ENCODE assay signal across 19 mouse cellular contexts in genomic region chr2:38359186-38359585, GRCm38 (mm10). TPM values are rescaled to one million over a fixed set of nuclear protein-coding genes. Genes with fewer than 3 reads are reported as not detected.
DNase-seq lines count a peak whose midpoint lies in the region; ATAC-seq lines count a peak whose summit lies in the region.
"Had no signal": no experiment of that assay in that cellular context is flagged by ENCODE, and none has a peak within 500 bp of the region (broad histone marks: within the 10 kb centered on the region; RNA-seq: fewer than 3 reads in every experiment).

No protein-coding gene starts in this region.

- no peak overlapping the region for H3K4me2 ChIP-seq in kidney, embryonic 14.5 days (replicated peaks; ENCODE audit: low read depth, low read length)
- H3K4me2 ChIP-seq in forebrain, embryonic 14.5 days (ENCODE audit: low read length), result peak overlapping the region; percentile 91
- H3K4me2 ChIP-seq: liver, embryonic 12.5 days; neural tube, embryonic 12.5 days had no signal

- H3K9ac ChIP-seq in kidney, embryonic 14.5 days (ENCODE audit: low read depth, low read length), result no peak overlapping the region
- H3K9ac ChIP-seq in forebrain, embryonic 14.5 days (ENCODE audit: low read length), result peak overlapping the region; percentile 99
- H3K9ac ChIP-seq: liver, embryonic 12.5 days; neural tube, embryonic 12.5 days had no signal

- peak; percentile 13 for DNase-seq in kidney, adult 18-20 months
- DNase-seq in embryo, embryonic 10.5 days (ENCODE audit: low spot score), result peak; percentile 42
- no peak for DNase-seq in forebrain, embryonic 14.5 days (ENCODE audit: low spot score)
- no peak for DNase-seq in midbrain, embryonic 10.5 days (ENCODE audit: low spot score)
- no peak for DNase-seq in layer of hippocampus, postnatal 36 days
- DNase-seq in cerebellum, adult 8-10 months, result no peak
- DNase-seq: adrenal gland, adult 8-10 months; cerebellum, postnatal 25 days; heart, postnatal 4 days; kidney, postnatal 10 days; spleen, adult 18-20 months; thymus, postnatal 4 days had no signal

- peaks cover 92% of the 10 kb centered on the region for H3K27me3 ChIP-seq in kidney, embryonic 14.5 days (ENCODE audit: control insufficient read depth, insufficient read depth, low read length)
- no peaks in the 10 kb centered on the region for H3K27me3 ChIP-seq in forebrain, embryonic 14.5 days (replicated peaks; ENCODE audit: control insufficient read depth, insufficient read depth, low read length)
- peaks cover 100% of the 10 kb centered on the region for H3K27me3 ChIP-seq in midbrain, embryonic 10.5 days (ENCODE audit: low read depth, poor library complexity, severe bottlenecking)

- H3K27ac ChIP-seq in kidney, embryonic 14.5 days (ENCODE audit: low read depth, low read length), result no peak overlapping the region
- H3K27ac ChIP-seq in forebrain, embryonic 14.5 days (ENCODE audit: low read depth, low read length), result peak overlapping the region; percentile 78
- no peak overlapping the region for H3K27ac ChIP-seq in midbrain, embryonic 10.5 days (replicated peaks)
- H3K27ac ChIP-seq: heart, embryonic 10.5 days; liver, embryonic 12.5 days; neural tube, embryonic 12.5 days; stomach, postnatal 0 days had no signal

- no peaks in the 10 kb centered on the region for H3K9me3 ChIP-seq in kidney, embryonic 14.5 days (ENCODE audit: control insufficient read depth, low read length)
- no peaks in the 10 kb centered on the region for H3K9me3 ChIP-seq in forebrain, embryonic 14.5 days (replicated peaks; ENCODE audit: control insufficient read depth, low read length)
- H3K9me3 ChIP-seq in midbrain, embryonic 10.5 days (replicated peaks), result no peaks in the 10 kb centered on the region
- H3K9me3 ChIP-seq: heart, embryonic 10.5 days; liver, embryonic 12.5 days; neural tube, embryonic 12.5 days had no signal

- no peak for ATAC-seq in kidney, embryonic 14.5 days (ENCODE audit: low FRiP score, low TSS enrichment)
- no peak for ATAC-seq in forebrain, embryonic 14.5 days
- ATAC-seq in megakaryocyte-erythroid progenitor cell, adult 5-6 weeks (replicated peaks; ENCODE audit: low FRiP score, low TSS enrichment, poor library complexity, severe bottlenecking), result no peak
- ATAC-seq: CD4-positive, CD25-positive, alpha-beta regulatory T cell, adult 4 months; liver, embryonic 12.5 days had no signal

- 1% methylated on average over 10 of the region's 10 CpGs for WGBS in kidney, embryonic 14.5 days
- WGBS in forebrain, embryonic 14.5 days, result 4% methylated on average over 10 of the region's 10 CpGs
- 2% methylated on average over 10 of the region's 10 CpGs for WGBS in midbrain, embryonic 10.5 days

- 0 out of 2 replicates have a peak, but pooled peaks cover 4% of the 10 kb centered on the region for H3K4me1 ChIP-seq in kidney, embryonic 14.5 days (ENCODE audit: control insufficient read depth, insufficient read depth, low read length)
- peaks cover 26% of the 10 kb centered on the region for H3K4me1 ChIP-seq in forebrain, embryonic 14.5 days (ENCODE audit: control insufficient read depth, insufficient read depth, low read length)
- peaks cover 39% of the 10 kb centered on the region for H3K4me1 ChIP-seq in midbrain, embryonic 10.5 days

- no peak overlapping the region for H3K4me3 ChIP-seq in kidney, embryonic 14.5 days (ENCODE audit: low read length)
- peak overlapping the region; percentile 90 for H3K4me3 ChIP-seq in forebrain, embryonic 14.5 days (ENCODE audit: low read depth, low read length)
- H3K4me3 ChIP-seq in midbrain, embryonic 10.5 days, result peak overlapping the region; percentile 23; the same call in 1 of the 2 replicates
- H3K4me3 ChIP-seq: heart, embryonic 10.5 days; liver, embryonic 12.5 days; neural tube, embryonic 12.5 days had no signal

- H3K36me3 ChIP-seq in kidney, embryonic 14.5 days (ENCODE audit: control insufficient read depth, insufficient read depth, low read length), result no peaks in the 10 kb centered on the region
- peaks cover 63% of the 10 kb centered on the region for H3K36me3 ChIP-seq in forebrain, embryonic 14.5 days (ENCODE audit: control insufficient read depth, insufficient read depth, low read length)
- H3K36me3 ChIP-seq in midbrain, embryonic 10.5 days, result peaks cover 7% of the 10 kb centered on the region; the same call in 1 of the 2 replicates
- H3K36me3 ChIP-seq: heart, embryonic 10.5 days; liver, embryonic 12.5 days; neural tube, embryonic 12.5 days had no signal

RNA-seq across cellular contexts. Expression of gene Lhx2, which starts 20.1 kb away (rescaled TPM):
- not detected in 2 replicates for polyA plus RNA-seq in kidney, embryonic 14.5 days (2014; fragmentation: Nextera tagmentation; extraction: Ambion mirVana)
- 85.1 and 102 TPM in 2 replicates for polyA plus RNA-seq in forebrain, embryonic 14.5 days (2014; fragmentation: Nextera tagmentation; extraction: Ambion mirVana)
- polyA plus RNA-seq in midbrain, embryonic 10.5 days (2016; fragmentation: Nextera tagmentation; extraction: Ambion mirVana), result 23.3 and 29.0 TPM in 2 replicates
- total RNA-seq in layer of hippocampus, postnatal 36 days (2021), result 100 to 1,000 TPM in 1 of 2 experiments, 10 to 100 TPM in 1; 94.7 to 107 TPM
- total RNA-seq in megakaryocyte-erythroid progenitor cell, adult 5-6 weeks (2014; fragmentation: Nextera tagmentation), result not detected in 2 replicates
- total RNA-seq in megakaryocyte-erythroid progenitor cell, adult 5-6 weeks (2017), result not detected in 2 replicates
- total RNA-seq: adrenal gland, adult 8-10 months had no signal
- polyA plus RNA-seq: CD4-positive, CD25-positive, alpha-beta regulatory T cell, adult 4 months; stomach, postnatal 0 days had no signal

Comparison
In these comparisons a context has a peak if more than half of its experiments do, and no peak if none do; other contexts are left out.
1. DNase-seq: peak in kidney, adult 18-20 months (single experiment) and embryo, embryonic 10.5 days (single experiment); none in forebrain, embryonic 14.5 days (single experiment), midbrain, embryonic 10.5 days (single experiment), layer of hippocampus, postnatal 36 days (0 of 2) and cerebellum, adult 8-10 months (single experiment).
2. RNA of gene Lhx2, which starts 20.1 kb away (polyA plus RNA-seq): 85.1 to 102 TPM in forebrain, embryonic 14.5 days and 23.3 to 29.0 TPM in midbrain, embryonic 10.5 days; not detected in kidney, embryonic 14.5 days; every median in the first group is over 10 times any median in the second.